Mouse (Mus musculus) embryonic facial prominence, embryonic 12.5 days (tissue): ENCODE results near the gene Adgra3. TPM values are rescaled to one million over a fixed set of nuclear protein-coding genes. Genes with fewer than 3 reads are reported as not detected.

Experiments used
- ATAC-seq: fragments of 200-750 bp; cut with Nextera tagmentation; 2 replicates; pipeline ENCODE4 v1.8.0; 2017; ENCODE audit not compliant: insufficient number of reproducible peaks, insufficient read depth, low FRiP score, low TSS enrichment
- H3K27ac ChIP-seq: fragments of 300-500 bp; sonication (generic); 2 replicates; pipeline ENCODE4 v1.5.1; 2016; ENCODE audit warnings: mild to moderate bottlenecking
- H3K27me3 ChIP-seq: fragments of 300-500 bp; sonication (generic); 2 replicates; pipeline ENCODE4 v1.6.1; 2016; ENCODE audit warnings: mild to moderate bottlenecking, moderate library complexity
- H3K36me3 ChIP-seq: fragments of 300-500 bp; sonication (generic); 2 replicates; pipeline ENCODE4 v1.6.1; 2016; ENCODE audit warnings: mild to moderate bottlenecking
- H3K4me1 ChIP-seq: fragments of 300-500 bp; sonication (generic); 2 replicates; pipeline ENCODE4 v1.6.1; 2016
- H3K4me2 ChIP-seq: fragments of 300-500 bp; sonication (generic); replicated peaks from 2 replicates; pipeline ENCODE4 v1.6.1; 2016; ENCODE audit warnings: mild to moderate bottlenecking, moderate library complexity
- H3K4me3 ChIP-seq: fragments of 300-500 bp; sonication (generic); 2 replicates; pipeline ENCODE4 v1.5.1; 2016; ENCODE audit warnings: mild to moderate bottlenecking
- H3K9ac ChIP-seq: fragments of 300-500 bp; sonication (generic); 2 replicates; pipeline ENCODE4 v1.6.1; 2016; ENCODE audit warnings: mild to moderate bottlenecking, moderate library complexity
- H3K9me3 ChIP-seq: fragments of 300-500 bp; sonication (generic); 2 replicates; pipeline ENCODE4 v1.6.1; 2016; ENCODE audit warnings: mild to moderate bottlenecking, moderate library complexity
- WGBS: fragments of 180-500 bp; shearing (Covaris S2); methylation state at CpG from one replicate; pipeline ENCODE4 v1.1.7; 2016; 5-methylcytosine and 5-hydroxymethylcytosine counted together
- polyA plus RNA-seq: library from polyadenylated mRNA; unstranded; fragments of >200 nt; fragmentation: Nextera tagmentation; extraction: Ambion mirVana; gene quantifications from 2 replicates; pipeline ENCODE4 v1.2.1, GENCODE M21; 2016

Adgra3 gene
- polyA plus RNA-seq, 1 experiment from 2014 or later = 59.4 TPM

- H3K27me3 ChIP-seq = no peaks in the 10 kb centered on the region
- peaks cover 37% of the 10 kb centered on the region for H3K4me1 ChIP-seq
- no peak overlapping the region for H3K9ac ChIP-seq
- WGBS = 38% methylated on average over 5 of the region's 5 CpGs
- H3K4me2 ChIP-seq = no peak overlapping the region
- no peak overlapping the region for H3K4me3 ChIP-seq
- peaks cover 7% of the 10 kb centered on the region for H3K36me3 ChIP-seq
- no peak for ATAC-seq
- H3K27ac ChIP-seq = no peak overlapping the region
- H3K9me3 ChIP-seq = no peaks in the 10 kb centered on the region
These were observed 10.4 kb downstream of the Adgra3 start for GRCm38 (mm10) chr5:50048271-50048851.

DNA sequence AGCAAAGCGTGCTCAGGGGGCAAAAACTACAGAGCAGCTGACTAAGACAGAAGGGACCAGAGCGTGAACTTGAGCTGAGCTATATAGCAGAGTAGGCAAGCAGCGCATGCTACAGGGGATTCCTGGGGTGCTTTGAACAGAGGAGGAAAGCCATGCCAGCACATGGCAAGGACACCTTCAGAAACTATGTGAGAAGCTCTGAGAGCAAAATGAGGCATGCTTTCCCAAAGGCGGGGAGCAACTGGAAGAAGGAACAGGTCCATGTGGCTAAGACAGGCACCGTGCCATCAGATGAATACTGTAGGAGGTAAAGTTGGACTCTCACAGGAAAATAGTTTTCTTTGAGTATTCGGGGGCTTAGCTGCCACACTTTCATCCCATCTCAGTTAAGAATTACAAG lies 13.6 kb downstream of the Adgra3 start:
- H3K4me2 ChIP-seq = no peak overlapping the region
- no peak overlapping the region for H3K9ac ChIP-seq
- ATAC-seq = no peak
- H3K4me1 ChIP-seq = peaks cover 27% of the 10 kb centered on the region
- H3K27me3 ChIP-seq = no peaks in the 10 kb centered on the region
- no peak overlapping the region for H3K4me3 ChIP-seq
- H3K9me3 ChIP-seq = no peaks in the 10 kb centered on the region
- no peak overlapping the region for H3K27ac ChIP-seq
- peaks cover 3% of the 10 kb centered on the region; the same call in 1 of the 2 replicates for H3K36me3 ChIP-seq
- whole genome bisulfite sequencing = 93% methylated on average over 6 of the region's 6 CpGs

DNA sequence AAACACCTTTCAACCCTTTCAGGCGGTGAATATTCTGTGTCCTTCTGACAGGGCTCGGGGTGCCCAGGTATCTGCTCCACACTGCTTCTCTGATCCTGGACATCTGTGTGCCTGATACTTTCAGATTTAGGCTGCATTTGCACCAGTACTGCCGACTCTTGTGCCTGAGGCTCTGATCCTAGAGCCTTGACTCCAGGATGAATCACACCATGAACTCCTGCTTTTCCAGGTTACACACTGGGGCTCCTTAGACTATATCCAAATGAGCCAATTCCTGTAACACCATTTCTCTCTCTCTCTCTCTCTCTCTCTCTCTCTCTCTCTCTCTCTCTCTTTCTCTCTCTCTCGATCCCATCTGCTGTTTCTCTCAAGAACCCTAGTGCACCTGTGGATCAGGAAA lies 15.1 kb downstream of the Adgra3 start:
- 79% methylated on average over 4 of the region's 4 CpGs for WGBS
- Histone ChIP-seq H3K36me3 (no peaks in the 10 kb centered on the region), H3K4me1 (peaks cover 23% of the 10 kb centered on the region), H3K27me3 (no peaks in the 10 kb centered on the region), H3K4me3 (no peak overlapping the region), H3K9me3 (no peaks in the 10 kb centered on the region), H3K4me2 (no peak overlapping the region), H3K9ac (no peak overlapping the region), H3K27ac (no peak overlapping the region)
- no peak for ATAC-seq

GRCm38 (mm10) chr5:50042274-50042943 lies 16.4 kb downstream of the Adgra3 start:
- H3K27me3 ChIP-seq = no peaks in the 10 kb centered on the region
- 0 out of 2 replicates have a peak overlapping the region, but pooled peaks have one; percentile 20 for H3K27ac ChIP-seq
- no peak overlapping the region for H3K4me2 ChIP-seq
- H3K4me3 ChIP-seq = no peak overlapping the region
- 0 out of 2 replicates have a peak, but pooled peaks have one; percentile 64 for ATAC-seq
- no peaks in the 10 kb centered on the region for H3K9me3 ChIP-seq
- no peaks in the 10 kb centered on the region for H3K36me3 ChIP-seq
- H3K9ac ChIP-seq = no peak overlapping the region
- 54% methylated on average over 7 of the region's 7 CpGs for WGBS
- H3K4me1 ChIP-seq = peaks cover 25% of the 10 kb centered on the region

GRCm38 (mm10) chr5:50039521-50039920 lies 19.3 kb downstream of the Adgra3 start:
- 0 out of 2 replicates have a peak, but pooled peaks have one; percentile 25 for ATAC-seq
- Histone ChIP-seq H3K9me3 (no peaks in the 10 kb centered on the region), H3K27ac (0 out of 2 replicates have a peak overlapping the region, but pooled peaks have one; percentile 23), H3K36me3 (no peaks in the 10 kb centered on the region), H3K4me3 (no peak overlapping the region), H3K9ac (no peak overlapping the region), H3K4me1 (peaks cover 26% of the 10 kb centered on the region), H3K4me2 (no peak overlapping the region), H3K27me3 (no peaks in the 10 kb centered on the region)
- WGBS = 71% methylated on average over 6 of the region's 6 CpGs

- H3K4me2 ChIP-seq = no peak overlapping the region
- WGBS = 75% methylated on average over 8 of the region's 8 CpGs
- H3K9ac ChIP-seq = no peak overlapping the region
- no peak for ATAC-seq
- no peaks in the 10 kb centered on the region for H3K9me3 ChIP-seq
- H3K4me1 ChIP-seq = peaks cover 20% of the 10 kb centered on the region
- H3K4me3 ChIP-seq = no peak overlapping the region
- no peaks in the 10 kb centered on the region for H3K36me3 ChIP-seq
- H3K27me3 ChIP-seq = no peaks in the 10 kb centered on the region
- no peak overlapping the region for H3K27ac ChIP-seq
These were observed 21.1 kb downstream of the Adgra3 start for GRCm38 (mm10) chr5:50037666-50038065.

DNA sequence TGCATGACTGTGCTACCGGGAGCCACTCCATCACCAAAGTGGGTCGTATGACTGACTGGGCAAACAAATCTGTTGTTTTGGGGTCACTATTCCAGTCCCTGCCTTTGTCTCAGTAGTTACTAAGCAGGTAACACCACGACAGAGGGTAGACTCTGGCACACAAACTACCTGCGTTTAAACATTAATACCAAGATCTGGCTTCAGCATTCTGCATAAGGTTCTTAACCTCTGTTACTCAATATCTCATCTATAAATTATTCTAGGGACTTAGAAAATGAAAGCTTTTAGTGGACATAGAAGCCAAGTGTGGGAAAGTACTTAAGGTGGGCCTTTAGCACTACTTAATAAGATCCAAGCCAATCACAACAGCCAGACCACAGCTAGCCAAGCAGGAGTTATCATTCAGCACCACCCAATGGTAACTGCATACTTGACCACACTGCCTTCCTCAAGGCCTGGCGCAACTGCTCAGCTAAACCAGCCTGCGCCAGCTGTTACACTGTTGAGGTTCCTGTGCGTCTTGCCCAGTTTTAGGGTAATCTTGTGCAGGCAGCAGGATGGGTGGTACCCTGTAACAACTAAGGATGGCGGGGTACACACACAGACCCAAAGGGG lies 23.8 kb downstream of the Adgra3 start:
- Histone ChIP-seq H3K4me2 (no peak overlapping the region), H3K27me3 (no peaks in the 10 kb centered on the region), H3K9ac (no peak overlapping the region), H3K27ac (no peak overlapping the region), H3K4me1 (peaks cover 18% of the 10 kb centered on the region; the same call in 1 of the 2 replicates), H3K4me3 (no peak overlapping the region), H3K36me3 (no peaks in the 10 kb centered on the region), H3K9me3 (no peaks in the 10 kb centered on the region)
- ATAC-seq = no peak
- 85% methylated on average over 8 of the region's 8 CpGs for WGBS

GRCm38 (mm10) chr5:50034231-50034630 lies 24.6 kb downstream of the Adgra3 start:
- H3K4me2 ChIP-seq = no peak overlapping the region
- H3K4me3 ChIP-seq = no peak overlapping the region
- WGBS = 69% methylated on average over 6 of the region's 6 CpGs
- H3K36me3 ChIP-seq = no peaks in the 10 kb centered on the region
- peaks cover 23% of the 10 kb centered on the region for H3K4me1 ChIP-seq
- no peak for ATAC-seq
- H3K9me3 ChIP-seq = no peaks in the 10 kb centered on the region
- no peak overlapping the region for H3K9ac ChIP-seq
- no peaks in the 10 kb centered on the region for H3K27me3 ChIP-seq
- no peak overlapping the region for H3K27ac ChIP-seq

GRCm38 (mm10) chr5:50033660-50034059 lies 25.1 kb downstream of the Adgra3 start:
- Histone ChIP-seq H3K9ac (no peak overlapping the region), H3K27ac (no peak overlapping the region), H3K4me2 (no peak overlapping the region), H3K27me3 (no peaks in the 10 kb centered on the region), H3K9me3 (no peaks in the 10 kb centered on the region), H3K36me3 (no peaks in the 10 kb centered on the region), H3K4me3 (no peak overlapping the region), H3K4me1 (peaks cover 23% of the 10 kb centered on the region)
- 57% methylated on average over 9 of the region's 9 CpGs for WGBS
- ATAC-seq = no peak; the same call in 1 of the 2 replicates

DNA sequence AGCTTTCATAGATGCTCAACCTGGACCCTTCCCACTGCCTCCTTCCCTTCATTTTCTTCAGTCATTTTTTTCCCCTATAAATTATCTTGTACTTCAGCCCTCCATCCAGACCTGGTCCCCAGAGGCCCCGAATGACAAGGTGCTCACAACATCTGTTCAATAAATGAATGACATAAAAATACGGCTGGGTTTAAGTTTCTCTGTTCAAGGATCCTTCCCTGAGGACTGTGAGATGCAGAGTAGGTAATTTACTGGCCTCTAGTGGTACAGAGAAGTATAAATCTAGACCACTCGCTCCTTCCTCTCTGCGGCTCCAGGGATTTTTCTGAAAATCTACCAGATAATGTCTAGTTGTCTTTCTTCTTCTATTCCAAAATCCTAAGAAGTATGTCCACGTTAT lies 26.5 kb downstream of the Adgra3 start:
- ATAC-seq = 0 out of 2 replicates have a peak, but pooled peaks have one; percentile 3
- H3K4me1 ChIP-seq = peaks cover 17% of the 10 kb centered on the region
- 64% methylated on average over 5 of the region's 5 CpGs for WGBS

DNA sequence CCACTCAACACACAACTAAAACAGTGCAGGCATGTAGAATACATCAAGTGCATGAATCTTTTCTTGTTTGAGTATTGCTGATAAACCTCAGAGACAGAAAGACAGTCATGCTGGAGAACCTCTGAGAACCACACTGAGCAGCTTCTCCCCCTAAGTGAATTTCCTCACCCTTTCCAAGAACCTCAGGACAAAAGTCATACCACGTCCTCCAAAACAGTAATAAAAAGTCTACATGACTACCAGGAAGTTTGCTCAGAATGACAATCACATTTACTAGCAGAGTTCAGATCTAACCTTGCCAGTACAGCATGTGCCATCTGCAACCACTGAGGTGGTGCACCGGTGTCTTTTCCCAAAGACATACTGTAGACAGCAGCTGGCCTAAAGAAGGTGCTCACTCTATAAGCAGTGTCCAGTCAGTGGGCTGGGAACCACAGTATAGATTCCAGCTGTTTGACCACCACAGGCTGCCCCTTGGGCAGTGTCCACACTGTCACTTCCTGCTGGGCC lies 27.0 kb downstream of the Adgra3 start:
- Histone ChIP-seq H3K4me2 (no peak overlapping the region), H3K9ac (no peak overlapping the region), H3K9me3 (no peaks in the 10 kb centered on the region), H3K4me1 (peaks cover 17% of the 10 kb centered on the region), H3K27ac (no peak overlapping the region), H3K36me3 (no peaks in the 10 kb centered on the region), H3K4me3 (no peak overlapping the region), H3K27me3 (no peaks in the 10 kb centered on the region)
- 0 out of 2 replicates have a peak, but pooled peaks have one; percentile 17 for ATAC-seq
- WGBS = 89% methylated on average over 2 of the region's 2 CpGs

More for the DNA sequence above, 26.5 kb downstream of the Adgra3 start:
- Histone ChIP-seq H3K27me3 (no peaks in the 10 kb centered on the region), H3K36me3 (no peaks in the 10 kb centered on the region), H3K9ac (no peak overlapping the region), H3K27ac (no peak overlapping the region), H3K4me3 (no peak overlapping the region), H3K4me2 (no peak overlapping the region), H3K9me3 (no peaks in the 10 kb centered on the region)

DNA sequence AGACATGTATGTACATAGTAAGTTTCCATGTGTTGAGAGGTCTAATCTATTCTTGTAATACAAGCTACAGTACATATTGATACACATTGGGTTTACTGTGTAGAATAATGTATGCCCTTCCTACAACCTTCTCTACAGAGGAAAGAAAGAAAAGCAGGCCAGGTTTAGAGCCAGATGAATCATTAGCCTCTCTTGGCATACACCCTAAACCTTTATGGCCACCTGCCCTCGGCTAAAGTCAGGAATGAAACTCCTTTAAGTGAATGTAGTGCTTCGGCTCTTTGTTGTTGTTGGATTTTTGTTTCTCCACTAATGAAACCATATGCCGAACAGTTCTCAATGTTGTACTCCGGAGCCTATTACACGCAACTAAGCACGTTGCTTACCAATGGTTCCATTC lies 27.5 kb downstream of the Adgra3 start:
- Histone ChIP-seq H3K4me3 (no peak overlapping the region), H3K4me1 (peaks cover 22% of the 10 kb centered on the region), H3K36me3 (no peaks in the 10 kb centered on the region), H3K27me3 (no peaks in the 10 kb centered on the region), H3K4me2 (no peak overlapping the region), H3K9ac (no peak overlapping the region), H3K9me3 (no peaks in the 10 kb centered on the region), H3K27ac (no peak overlapping the region)
- WGBS = 94% methylated on average over 6 of the region's 6 CpGs
- no peak for ATAC-seq
